Mouse (Mus musculus) E14TG2a.4 (cell line): ENCODE results near the gene Pcbp4.

Source experiments
- CTCF ChIP-seq: conservative IDR thresholded peaks from 2 replicates; pipeline ENCODE4 v1.5.1; 2014; ENCODE audit warnings: low read length
- NANOG ChIP-seq: IDR thresholded peaks from 2 replicates; pipeline ENCODE4 v1.6.1; 2014; ENCODE audit warnings: borderline replicate concordance, low read length, mixed read lengths
- POU5F1 ChIP-seq: IDR thresholded peaks from 2 replicates; pipeline ENCODE4 v1.6.1; 2014; ENCODE audit warnings: low read length, borderline replicate concordance

DNA sequence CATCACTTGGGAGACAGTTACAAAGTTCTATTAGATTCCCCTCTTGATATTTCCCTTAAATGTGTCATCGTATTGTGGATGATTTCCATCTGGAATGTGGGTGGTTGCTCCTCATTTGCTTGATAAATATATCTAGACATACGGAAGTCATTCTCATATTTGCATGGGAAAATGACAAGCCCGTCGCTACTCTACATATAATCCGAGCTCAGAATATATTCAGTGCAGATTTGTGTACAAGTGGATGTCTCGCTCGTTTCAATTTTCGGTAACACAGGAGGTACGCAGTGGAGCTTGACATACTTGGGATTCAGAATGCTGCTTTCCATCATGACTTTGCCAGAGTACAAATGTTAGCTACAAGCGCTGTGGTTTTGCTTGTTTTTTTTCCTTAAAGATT lies 56.3 kb downstream of the Pcbp4 start:
- TF ChIP-seq CTCF (no peak), NANOG (no peak), POU5F1 (no peak)
